Mouse (Mus musculus) heart, embryonic 10.5 days (tissue): ENCODE results near the gene Eif5b. TPM values are rescaled to one million over a fixed set of nuclear protein-coding genes. Genes with fewer than 3 reads are reported as not detected.
"Not testable (repeated sequence)": the region's sequence is repeated elsewhere in the genome, so short reads cannot be mapped to it uniquely, and the experiment has no call there.

Source experiments
- DNase-seq: peaks from one replicate; pipeline ENCODE4 v3.0.0-alpha.2; 2017; ENCODE audit warnings: low spot score
- H3K27ac ChIP-seq: fragments of 300-500 bp; sonication (generic); 2 replicates; pipeline ENCODE4 v1.5.1; 2016; ENCODE audit warnings: mild to moderate bottlenecking
- H3K27me3 ChIP-seq: fragments of 300-500 bp; sonication (generic); 2 replicates; pipeline ENCODE4 v1.6.1; 2016; ENCODE audit warnings: mild to moderate bottlenecking; ENCODE audit not compliant: poor library complexity, insufficient read depth, severe bottlenecking
- H3K36me3 ChIP-seq: fragments of 300-500 bp; sonication (generic); 2 replicates; pipeline ENCODE4 v1.6.1; 2016; ENCODE audit warnings: mild to moderate bottlenecking, moderate library complexity
- H3K4me1 ChIP-seq: fragments of 300-500 bp; sonication (generic); 2 replicates; pipeline ENCODE4 v1.6.1; 2016; ENCODE audit warnings: mild to moderate bottlenecking
- H3K4me3 ChIP-seq: fragments of 300-500 bp; sonication (generic); 2 replicates; pipeline ENCODE4 v1.5.1; 2016; ENCODE audit warnings: mild to moderate bottlenecking, moderate library complexity
- H3K9me3 ChIP-seq: fragments of 300-500 bp; sonication (generic); 2 replicates; pipeline ENCODE4 v1.6.1; 2016; ENCODE audit warnings: mild to moderate bottlenecking, moderate library complexity
- WGBS: fragments of 180-500 bp; shearing (Covaris S2); methylation state at CpG from one replicate; pipeline ENCODE4 v1.1.7; 2016; 5-methylcytosine and 5-hydroxymethylcytosine counted together
- polyA plus RNA-seq: library from polyadenylated mRNA; unstranded; fragments of >200 nt; fragmentation: Nextera tagmentation; extraction: Ambion mirVana; gene quantifications from 2 replicates; pipeline ENCODE4 v1.2.1, GENCODE M21; 2016

Gene Eif5b
- polyA plus RNA-seq, result 21.6 and 29.5 TPM in 2 replicates

GRCm38 (mm10) chr1:37997867-37998266 lies at the start of gene Eif5b, which contains the start of gene Txndc9:
Gene Eif5b, plus strand, starts transcription at chr1:37998010.
Gene Txndc9, minus strand, starts transcription at chr1:37997893.
- WGBS, result under 1% methylated on average over 50 of the region's 50 CpGs
- Histone ChIP-seq H3K4me1 (peaks cover 14% of the 10 kb centered on the region), H3K27ac (peak within 1 kb of the TSS; percentile 96), H3K4me3 (peak within 1 kb of the TSS; percentile 99), H3K27me3 (no peaks in the 10 kb centered on the region), H3K9me3 (no peaks in the 10 kb centered on the region), H3K36me3 (peaks cover 28% of the 10 kb centered on the region)
- DNase-seq, result peak; percentile 97

- H3K27ac ChIP-seq, result no peak overlapping the region
- no peaks in the 10 kb centered on the region for H3K27me3 ChIP-seq
- H3K36me3 ChIP-seq, result no peaks in the 10 kb centered on the region
- no peaks in the 10 kb centered on the region for H3K9me3 ChIP-seq
- WGBS, result 70% methylated on average over 2 of the region's 2 CpGs
- H3K4me1 ChIP-seq, result no peaks in the 10 kb centered on the region
- DNase-seq, result no peak
- no peak overlapping the region for H3K4me3 ChIP-seq
Measured at GRCm38 (mm10) chr1:37948906-37949305, 48.9 kb upstream of the Eif5b start.

GRCm38 (mm10) chr1:37954786-37955185 lies 43.0 kb upstream of the Eif5b start:
- DNase-seq, result no peak
- no peak overlapping the region for H3K4me3 ChIP-seq
- WGBS, result 57% methylated on average over 7 of the region's 7 CpGs
- no peaks in the 10 kb centered on the region for H3K9me3 ChIP-seq
- no peaks in the 10 kb centered on the region for H3K4me1 ChIP-seq
- H3K27ac ChIP-seq, result no peak overlapping the region
- H3K27me3 ChIP-seq, result no peaks in the 10 kb centered on the region
- no peaks in the 10 kb centered on the region for H3K36me3 ChIP-seq

GRCm38 (mm10) chr1:37955251-37955650 lies 42.6 kb upstream of the Eif5b start:
- WGBS, result 87% methylated on average over 2 of the region's 2 CpGs
- H3K27ac ChIP-seq, result no peak overlapping the region
- H3K36me3 ChIP-seq, result no peaks in the 10 kb centered on the region
- H3K4me3 ChIP-seq, result no peak overlapping the region
- no peaks in the 10 kb centered on the region for H3K4me1 ChIP-seq
- H3K27me3 ChIP-seq, result no peaks in the 10 kb centered on the region
- H3K9me3 ChIP-seq, result no peaks in the 10 kb centered on the region
- DNase-seq, result no peak

GRCm38 (mm10) chr1:37956690-37957431 lies 40.9 kb upstream of the Eif5b start:
- Histone ChIP-seq H3K36me3 (no peaks in the 10 kb centered on the region), H3K9me3 (no peaks in the 10 kb centered on the region), H3K4me3 (no peak overlapping the region), H3K4me1 (no peaks in the 10 kb centered on the region), H3K27ac (no peak overlapping the region), H3K27me3 (no peaks in the 10 kb centered on the region)
- DNase-seq, result no peak
- 44% methylated on average over 3 of the region's 3 CpGs for WGBS

GRCm38 (mm10) chr1:37957659-37958058 lies 40.2 kb upstream of the Eif5b start, which contains the start of gene Lyg1:
Gene Lyg1, minus strand, starts transcription at chr1:37957759.
- WGBS, result 78% methylated on average over 5 of the region's 5 CpGs
- no peaks in the 10 kb centered on the region for H3K27me3 ChIP-seq
- no peaks in the 10 kb centered on the region for H3K4me1 ChIP-seq

GRCm38 (mm10) chr1:37958516-37958915 lies 39.3 kb upstream of the Eif5b start:
- Histone ChIP-seq H3K27me3 (no peaks in the 10 kb centered on the region), H3K9me3 (no peaks in the 10 kb centered on the region), H3K27ac (no peak overlapping the region), H3K4me3 (no peak overlapping the region), H3K4me1 (no peaks in the 10 kb centered on the region), H3K36me3 (no peaks in the 10 kb centered on the region)
- WGBS, result 67% methylated on average over 2 of the region's 2 CpGs
- DNase-seq, result no peak

More at GRCm38 (mm10) chr1:37957659-37958058, 40.2 kb upstream of the Eif5b start, which contains the start of gene Lyg1:
- Histone ChIP-seq H3K4me3 (no peak within 1 kb of the TSS), H3K36me3 (no peaks in the 10 kb centered on the region), H3K9me3 (no peaks in the 10 kb centered on the region), H3K27ac (no peak within 1 kb of the TSS)
- DNase-seq, result no peak

- Histone ChIP-seq H3K27ac (no peak overlapping the region), H3K4me1 (no peaks in the 10 kb centered on the region), H3K9me3 (no peaks in the 10 kb centered on the region), H3K27me3 (no peaks in the 10 kb centered on the region), H3K36me3 (no peaks in the 10 kb centered on the region), H3K4me3 (no peak overlapping the region)
- DNase-seq, result no peak
- WGBS, result 81% methylated on average over 5 of the region's 5 CpGs
Measured at GRCm38 (mm10) chr1:37959486-37959885, 38.3 kb upstream of the Eif5b start.

GRCm38 (mm10) chr1:37965571-37965970 lies 32.2 kb upstream of the Eif5b start:
- 68% methylated on average over 10 of the region's 10 CpGs for WGBS
- no peak overlapping the region for H3K4me3 ChIP-seq

GRCm38 (mm10) chr1:37968746-37969145 lies 29.1 kb upstream of the Eif5b start:
- DNase-seq, result no peak
- peaks cover 3% of the 10 kb centered on the region; the same call in 1 of the 2 replicates for H3K4me1 ChIP-seq
- no peaks in the 10 kb centered on the region for H3K27me3 ChIP-seq
- 87% methylated on average over 6 of the region's 6 CpGs for whole genome bisulfite sequencing
- H3K36me3 ChIP-seq, result no peaks in the 10 kb centered on the region
- no peak overlapping the region for H3K27ac ChIP-seq
- H3K4me3 ChIP-seq, result no peak overlapping the region
- H3K9me3 ChIP-seq, result no peaks in the 10 kb centered on the region

More at GRCm38 (mm10) chr1:37965571-37965970, 32.2 kb upstream of the Eif5b start:
- Histone ChIP-seq H3K27me3 (no peaks in the 10 kb centered on the region), H3K27ac (no peak overlapping the region), H3K36me3 (no peaks in the 10 kb centered on the region), H3K9me3 (no peaks in the 10 kb centered on the region), H3K4me1 (peaks cover 3% of the 10 kb centered on the region; the same call in 1 of the 2 replicates)
- no peak for DNase-seq

GRCm38 (mm10) chr1:37971520-37971919 lies 26.3 kb upstream of the Eif5b start:
- H3K4me1 ChIP-seq, result no peaks in the 10 kb centered on the region
- no peaks in the 10 kb centered on the region for H3K36me3 ChIP-seq
- no peak for DNase-seq
- 31% methylated on average over 4 of the region's 4 CpGs for WGBS
- no peak overlapping the region for H3K4me3 ChIP-seq
- H3K9me3 ChIP-seq, result no peaks in the 10 kb centered on the region
- no peaks in the 10 kb centered on the region; the same call in 1 of the 2 replicates for H3K27me3 ChIP-seq
- no peak overlapping the region for H3K27ac ChIP-seq

GRCm38 (mm10) chr1:37976666-37977065 lies 21.1 kb upstream of the Eif5b start:
- not testable (repeated sequence) for H3K27ac ChIP-seq, H3K4me1 ChIP-seq, DNase-seq, H3K9me3 ChIP-seq, H3K27me3 ChIP-seq, H3K4me3 ChIP-seq, H3K36me3 ChIP-seq
- 73% methylated on average over 9 of the region's 9 CpGs for WGBS

GRCm38 (mm10) chr1:37977303-37977702 lies 20.5 kb upstream of the Eif5b start:
- H3K4me3 ChIP-seq, result no peak overlapping the region
- H3K4me1 ChIP-seq, result no peaks in the 10 kb centered on the region
- peak; percentile 70 for DNase-seq
- no peaks in the 10 kb centered on the region for H3K36me3 ChIP-seq
- 89% methylated on average over 7 of the region's 7 CpGs for WGBS
- no peak overlapping the region for H3K27ac ChIP-seq
- H3K9me3 ChIP-seq, result no peaks in the 10 kb centered on the region
- H3K27me3 ChIP-seq, result no peaks in the 10 kb centered on the region; the same call in 1 of the 2 replicates
